Mouse (Mus musculus): Measurements from ENCODE around the gene Tprkb. TPM values are rescaled to one million over a fixed set of nuclear protein-coding genes. Genes with fewer than 3 reads are reported as not detected.
"Not testable (repeated sequence)": the region's sequence is repeated elsewhere in the genome, so short reads cannot be mapped to it uniquely, and the experiment has no call there.

Gene Tprkb
- total and polyA plus RNA-seq, 2 experiments from 2014 or later, result 43.7 to 61.5 TPM

DNA sequence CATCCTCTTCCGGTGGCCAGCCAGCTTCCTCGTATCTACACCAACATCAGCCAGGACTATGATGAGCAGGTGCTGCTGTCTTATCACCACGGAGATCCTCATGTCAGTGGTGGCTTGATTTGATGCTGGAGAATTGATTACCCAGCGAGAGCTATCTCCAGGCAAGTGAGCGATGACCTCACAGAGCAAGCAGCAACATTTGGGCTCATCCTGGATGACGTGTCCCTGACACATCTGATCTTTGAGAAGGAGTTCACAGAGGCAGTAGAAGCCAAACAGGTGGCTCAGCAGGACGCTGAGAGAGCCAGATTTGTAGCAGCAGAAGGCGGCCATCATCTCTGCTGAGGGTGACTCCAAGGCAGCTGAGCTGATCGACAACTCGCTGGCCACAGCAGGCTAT is 27.0 kb downstream of the Tprkb start:
- 77% methylated on average over 10 of the region's 10 CpGs for WGBS
- no peak overlapping the region for H3K4me3 ChIP-seq (ENCODE audit: low read depth, low read length)
- no peaks in the 10 kb centered on the region for H3K4me1 ChIP-seq (ENCODE audit: insufficient read depth, low read length)
- no peak overlapping the region for H3K4me2 ChIP-seq (ENCODE audit: low read depth, low read length, poor library complexity, severe bottlenecking)
- peaks cover 10% of the 10 kb centered on the region; the same call in 1 of the 2 replicates for H3K36me3 ChIP-seq (ENCODE audit: insufficient read depth, low read length)
- no peak for TF ChIP-seq CTCF (IDR thresholded peaks at IDR 0.05)
- no peak overlapping the region for H3K27ac ChIP-seq (ENCODE audit: low read depth, low read length)
- H3K9me3 ChIP-seq (ENCODE audit: low read length), result no peaks in the 10 kb centered on the region
- no peaks in the 10 kb centered on the region for H3K27me3 ChIP-seq (ENCODE audit: insufficient read depth, low read length)
- H3K9ac ChIP-seq (replicated peaks; ENCODE audit: low read length, poor library complexity, severe bottlenecking), result no peak overlapping the region
- ATAC-seq (ENCODE audit: low FRiP score), result no peak
- no peak for DNase-seq (ENCODE audit: low spot score)

GRCm38 (mm10) chr6:85942469-85942868 is 30.8 kb downstream of the Tprkb start:
- no peak overlapping the region for H3K9ac ChIP-seq (replicated peaks; ENCODE audit: low read length, poor library complexity, severe bottlenecking)
- H3K27me3 ChIP-seq (ENCODE audit: insufficient read depth, low read length), result no peaks in the 10 kb centered on the region
- DNase-seq (ENCODE audit: low spot score), result no peak
- H3K27ac ChIP-seq (ENCODE audit: low read depth, low read length), result no peak overlapping the region
- TF ChIP-seq CTCF (IDR thresholded peaks at IDR 0.05), result no peak
- H3K4me1 ChIP-seq (ENCODE audit: insufficient read depth, low read length), result no peaks in the 10 kb centered on the region
- no peak for ATAC-seq (ENCODE audit: low FRiP score)
- no peak overlapping the region for H3K4me3 ChIP-seq (ENCODE audit: low read depth, low read length)
- peaks cover 43% of the 10 kb centered on the region; the same call in 1 of the 2 replicates for H3K36me3 ChIP-seq (ENCODE audit: insufficient read depth, low read length)
- WGBS, result 94% methylated on average over 3 of the region's 3 CpGs
- no peak overlapping the region for H3K4me2 ChIP-seq (ENCODE audit: low read depth, low read length, poor library complexity, severe bottlenecking)
- no peaks in the 10 kb centered on the region for H3K9me3 ChIP-seq (ENCODE audit: low read length)

DNA sequence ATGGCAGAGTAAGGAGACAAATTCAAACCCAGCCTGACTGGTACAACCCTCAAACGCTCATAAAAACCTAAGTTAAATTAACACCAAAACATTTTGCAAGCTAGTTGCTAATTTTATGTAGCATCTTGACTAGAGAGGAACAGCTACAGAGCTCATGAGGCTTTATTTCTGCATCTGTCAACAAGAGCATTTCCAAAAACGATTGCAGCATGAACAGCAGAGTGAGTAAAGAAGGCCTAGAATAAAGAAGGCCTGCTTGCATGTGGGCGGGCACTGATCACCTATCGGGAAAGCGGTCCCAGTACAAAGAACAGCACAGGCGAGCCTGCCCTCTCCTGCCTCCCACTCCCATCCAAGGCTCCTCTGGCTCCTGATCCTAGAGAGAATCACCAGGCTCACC is 36.9 kb downstream of the Tprkb start:
- H3K9ac ChIP-seq (replicated peaks; ENCODE audit: low read length, poor library complexity, severe bottlenecking), result no peak overlapping the region

DNA sequence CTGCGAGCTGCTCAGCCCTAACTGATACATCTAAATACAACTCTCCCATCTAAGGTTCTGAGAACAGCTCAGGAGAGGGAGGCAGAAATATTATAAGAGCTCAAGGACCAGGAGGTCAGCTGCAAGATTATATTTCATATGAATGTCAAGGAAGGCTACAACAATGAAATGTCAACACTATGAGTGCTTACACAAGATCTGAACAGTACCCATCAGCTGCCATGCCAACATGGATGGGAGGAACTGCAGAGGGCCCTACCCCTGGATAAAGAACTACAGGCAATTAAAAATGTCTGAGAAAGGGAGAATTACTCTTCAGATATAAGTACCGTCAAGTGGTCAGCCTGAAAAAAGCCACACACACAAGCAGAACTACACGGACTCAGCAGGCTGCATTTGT is 45.9 kb downstream of the Tprkb start:
- Histone ChIP-seq H3K27me3 (ENCODE audit: insufficient read depth, low read length) (no peaks in the 10 kb centered on the region), H3K9me3 (ENCODE audit: low read length) (no peaks in the 10 kb centered on the region), H3K4me1 (ENCODE audit: insufficient read depth, low read length) (no peaks in the 10 kb centered on the region), H3K4me3 (ENCODE audit: low read depth, low read length) (no peak overlapping the region), H3K4me2 (ENCODE audit: low read depth, low read length, poor library complexity, severe bottlenecking) (no peak overlapping the region), H3K9ac (replicated peaks; ENCODE audit: low read length, poor library complexity, severe bottlenecking) (no peak overlapping the region), H3K27ac (ENCODE audit: low read depth, low read length) (no peak overlapping the region), H3K36me3 (ENCODE audit: insufficient read depth, low read length) (peaks cover 28% of the 10 kb centered on the region)
- DNase-seq (ENCODE audit: low spot score) (no peak), ATAC-seq (ENCODE audit: low FRiP score) (no peak)
- no peak for TF ChIP-seq CTCF (IDR thresholded peaks at IDR 0.05)
- 83% methylated on average over 3 of the region's 3 CpGs for WGBS

More for the DNA sequence above, 36.9 kb downstream of the Tprkb start:
- H3K4me3 ChIP-seq (ENCODE audit: low read depth, low read length), result no peak overlapping the region
- TF ChIP-seq CTCF (IDR thresholded peaks at IDR 0.05), result no peak
- no peak for ATAC-seq (ENCODE audit: low FRiP score)
- H3K36me3 ChIP-seq (ENCODE audit: insufficient read depth, low read length), result peaks cover 77% of the 10 kb centered on the region
- H3K4me2 ChIP-seq (ENCODE audit: low read depth, low read length, poor library complexity, severe bottlenecking), result no peak overlapping the region
- 85% methylated on average over 6 of the region's 6 CpGs for WGBS
- no peak for DNase-seq (ENCODE audit: low spot score)
- H3K4me1 ChIP-seq (ENCODE audit: insufficient read depth, low read length), result no peaks in the 10 kb centered on the region
- no peaks in the 10 kb centered on the region for H3K9me3 ChIP-seq (ENCODE audit: low read length)
- no peak overlapping the region for H3K27ac ChIP-seq (ENCODE audit: low read depth, low read length)
- no peaks in the 10 kb centered on the region for H3K27me3 ChIP-seq (ENCODE audit: insufficient read depth, low read length)

- DNase-seq (ENCODE audit: low spot score) (peak; percentile 97), ATAC-seq (ENCODE audit: low FRiP score) (peak; percentile 96)
- Histone ChIP-seq H3K27me3 (ENCODE audit: insufficient read depth, low read length) (no peaks in the 10 kb centered on the region), H3K4me1 (ENCODE audit: insufficient read depth, low read length) (no peaks in the 10 kb centered on the region), H3K27ac (ENCODE audit: low read depth, low read length) (peak within 1 kb of the TSS; percentile 93), H3K9ac (replicated peaks; ENCODE audit: low read length, poor library complexity, severe bottlenecking) (peak within 1 kb of the TSS; percentile 91), H3K4me3 (ENCODE audit: low read depth, low read length) (peak within 1 kb of the TSS; percentile 87), H3K36me3 (ENCODE audit: insufficient read depth, low read length) (peaks cover 7% of the 10 kb centered on the region; the same call in 1 of the 2 replicates), H3K4me2 (ENCODE audit: low read depth, low read length, poor library complexity, severe bottlenecking) (peak within 1 kb of the TSS; percentile 67), H3K9me3 (ENCODE audit: low read length) (no peaks in the 10 kb centered on the region)
- peak; percentile 14; the same call in 1 of the 2 replicates for TF ChIP-seq CTCF (IDR thresholded peaks at IDR 0.05)
- WGBS, result 0% methylated on average over 67 of the region's 70 CpGs
These were observed 49.7 kb downstream of the Tprkb start, which contains the start of gene Dusp11 for GRCm38 (mm10) chr6:85961101-85962091. Dusp11 (minus strand) TSS chr6:85961667.

- not testable (repeated sequence) for H3K4me2 ChIP-seq (ENCODE audit: low read depth, low read length, poor library complexity, severe bottlenecking); H3K4me3 ChIP-seq (ENCODE audit: low read depth, low read length); H3K9me3 ChIP-seq (ENCODE audit: low read length); H3K36me3 ChIP-seq (ENCODE audit: insufficient read depth, low read length); H3K27me3 ChIP-seq (ENCODE audit: insufficient read depth, low read length); H3K4me1 ChIP-seq (ENCODE audit: insufficient read depth, low read length); H3K9ac ChIP-seq (replicated peaks; ENCODE audit: low read length, poor library complexity, severe bottlenecking); ATAC-seq (ENCODE audit: low FRiP score); H3K27ac ChIP-seq (ENCODE audit: low read depth, low read length); DNase-seq (ENCODE audit: low spot score)
- 37% methylated on average over 4 of the region's 6 CpGs for WGBS
These were observed 54.4 kb downstream of the Tprkb start for GRCm38 (mm10) chr6:85966081-85966480.

All from midbrain, postnatal 0 days (tissue).